Mouse (Mus musculus) thymus, postnatal 14 days (tissue): ENCODE results near the gene Zfp446.

Experiments
- DNase-seq: peaks from one replicate; pipeline ENCODE4 v3.0.0; 2021

The Zfp446 gene

DNA sequence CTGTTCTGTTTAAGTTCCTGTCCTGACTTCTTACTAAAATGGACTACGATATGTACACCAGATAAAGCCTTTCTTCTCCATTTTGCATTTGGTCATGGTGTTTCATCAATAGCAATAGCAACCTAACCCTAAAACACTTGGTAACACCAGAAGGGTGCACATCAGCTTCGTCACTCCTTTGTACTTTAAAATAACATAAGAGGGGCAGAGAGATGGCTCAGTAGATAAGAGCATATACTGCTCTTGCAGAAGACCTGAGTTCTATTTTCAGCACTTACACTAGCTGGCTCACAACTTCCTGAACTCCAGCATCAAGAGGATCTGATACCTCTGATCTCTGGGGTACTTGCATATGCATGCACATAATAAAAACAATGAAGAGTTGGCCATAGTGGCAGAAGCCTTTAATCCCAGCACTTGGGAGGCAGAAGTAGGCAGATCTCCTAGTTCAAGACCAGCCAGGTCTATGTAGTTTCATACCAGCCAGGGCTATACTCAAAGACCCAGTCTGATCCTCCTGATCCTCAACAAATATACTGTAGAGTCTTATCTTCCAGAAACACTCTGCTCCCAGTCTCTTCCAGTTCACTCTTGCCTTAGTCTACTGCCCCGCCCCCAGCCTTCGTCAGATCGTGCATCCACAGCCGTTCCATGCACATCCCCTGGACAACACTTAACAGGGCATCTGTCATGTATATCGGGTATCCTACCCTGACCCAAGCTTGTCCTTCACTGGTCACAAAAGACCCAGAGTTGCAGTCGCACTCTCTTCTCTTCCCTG, 10.0 kb downstream of the Zfp446 start:
- no peak for DNase-seq

DNA sequence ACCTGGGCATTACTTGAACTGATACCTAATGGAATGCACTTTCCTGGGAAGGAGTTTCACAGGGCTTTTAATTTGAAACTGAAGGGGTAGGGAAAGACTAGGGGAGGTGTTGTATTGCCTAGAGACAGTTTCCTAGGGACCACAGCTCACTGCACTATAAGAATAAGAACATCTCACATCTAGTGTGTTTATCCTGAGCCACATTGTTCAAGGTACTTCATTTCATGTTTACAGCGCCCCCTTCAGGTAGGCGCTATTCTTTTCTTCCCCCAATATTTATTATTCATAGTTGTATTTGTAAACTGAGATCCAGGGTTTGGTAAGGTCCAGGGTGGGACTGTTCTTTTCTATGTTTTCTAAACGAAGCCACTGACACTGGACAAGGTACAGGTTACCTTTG, 14.6 kb downstream of the Zfp446 start:
- DNase-seq = peak; percentile 71

DNA sequence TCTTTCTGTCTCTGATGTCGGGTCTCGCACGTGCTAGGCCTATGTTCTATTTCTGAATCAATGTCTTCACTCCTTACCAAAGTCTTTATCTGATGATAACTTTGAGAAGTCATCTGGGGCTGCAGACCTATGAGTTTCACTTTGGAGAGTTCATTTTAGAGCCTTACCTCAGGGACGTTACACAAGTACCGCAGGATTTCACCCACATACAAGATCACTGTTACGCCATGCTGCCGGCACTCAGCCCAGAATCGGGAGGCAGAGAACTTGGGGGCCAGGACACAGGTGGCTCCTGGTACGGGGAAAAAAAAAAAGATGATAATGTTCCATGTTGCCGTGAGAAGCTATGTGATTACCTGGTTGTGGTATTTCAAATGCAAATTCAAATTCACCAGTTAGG, 15.5 kb downstream of the Zfp446 start:
- DNase-seq = no peak

DNA sequence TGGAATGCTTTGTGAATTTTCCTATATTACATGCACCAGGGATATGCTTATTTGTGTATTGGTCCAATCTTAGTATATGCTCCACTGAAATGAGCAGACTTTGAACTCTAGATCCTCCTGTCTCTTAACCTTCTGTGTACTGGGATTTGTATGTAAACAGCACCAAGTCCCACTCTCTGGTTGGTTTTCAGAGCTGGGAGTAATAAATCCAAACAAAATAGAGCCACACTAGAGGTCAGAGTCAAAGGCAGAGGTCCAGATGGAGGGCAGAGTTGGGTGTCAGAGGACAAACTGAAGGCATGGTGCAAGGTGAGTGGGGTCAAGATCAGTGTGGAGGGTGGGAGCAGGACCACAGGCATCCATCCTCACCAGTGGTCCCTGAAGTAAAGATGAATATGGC, 18.2 kb downstream of the Zfp446 start:
- DNase-seq = no peak

DNA sequence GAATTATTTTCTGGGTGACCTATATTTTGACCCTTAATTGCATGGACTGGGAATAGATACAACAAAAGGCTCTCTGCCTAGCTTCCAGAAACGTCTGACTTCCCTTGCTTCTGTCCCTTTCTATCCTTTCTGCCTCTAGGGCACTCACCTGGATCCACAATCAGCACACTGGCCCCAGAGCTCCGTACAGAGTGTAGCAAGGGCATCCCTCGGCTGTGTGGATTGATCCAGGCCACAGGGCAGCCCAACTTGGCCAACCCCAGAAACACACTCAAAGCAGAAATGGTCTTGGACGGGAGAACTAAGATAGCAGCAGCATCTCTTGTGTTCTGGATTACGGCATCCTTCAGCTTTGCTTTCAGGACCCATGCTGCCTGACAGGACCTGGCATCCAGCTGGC, 19.6 kb downstream of the Zfp446 start:
- DNase-seq = no peak

DNA sequence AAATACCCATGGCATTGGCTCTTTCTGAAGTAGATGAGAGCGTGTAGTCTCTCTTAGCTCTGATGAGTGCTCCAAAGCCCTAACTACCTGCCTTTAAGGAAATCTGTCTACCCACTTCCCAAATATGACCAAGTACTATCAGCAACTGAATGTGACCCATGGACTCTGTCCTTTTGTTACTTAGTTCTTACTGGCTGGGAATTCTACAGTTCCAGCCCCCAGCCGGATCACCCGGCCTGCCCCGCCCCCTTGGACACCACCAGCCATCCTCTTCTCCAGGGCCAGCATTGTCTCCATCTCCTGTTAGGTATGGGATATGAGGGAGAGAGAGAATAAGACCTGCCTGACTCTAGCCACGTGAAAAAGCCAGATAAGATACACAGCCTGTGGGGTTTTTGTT, 20.4 kb downstream of the Zfp446 start, which contains the start of gene Slc27a5:
Gene Slc27a5 (minus strand): TSS at position 140 of the 400 bp plus-strand sequence.
- DNase-seq = no peak

DNA sequence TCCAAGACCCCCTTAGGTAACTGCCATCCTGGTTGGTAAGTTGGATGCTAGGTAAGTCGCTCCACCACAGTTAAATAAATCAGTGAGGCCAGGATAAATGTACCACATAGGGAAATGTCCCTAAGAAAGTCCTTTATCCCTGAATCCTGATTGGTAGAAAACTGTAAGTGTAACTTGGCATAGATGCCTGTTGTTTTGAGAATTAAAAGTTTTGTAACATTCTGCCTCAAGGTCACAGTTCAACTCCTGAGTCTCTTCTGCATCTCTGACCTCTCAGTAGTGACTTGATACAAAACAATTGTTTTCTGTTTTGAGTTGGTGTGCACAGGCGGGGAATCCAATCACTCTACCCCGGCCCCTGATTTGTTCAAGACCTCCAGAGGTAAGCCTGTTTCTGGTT, 21.2 kb downstream of the Zfp446 start, which contains the start of gene Trim28:
Gene Trim28 (plus strand): TSS at position 264 of the 400 bp plus-strand sequence.
- DNase-seq = no peak

DNA sequence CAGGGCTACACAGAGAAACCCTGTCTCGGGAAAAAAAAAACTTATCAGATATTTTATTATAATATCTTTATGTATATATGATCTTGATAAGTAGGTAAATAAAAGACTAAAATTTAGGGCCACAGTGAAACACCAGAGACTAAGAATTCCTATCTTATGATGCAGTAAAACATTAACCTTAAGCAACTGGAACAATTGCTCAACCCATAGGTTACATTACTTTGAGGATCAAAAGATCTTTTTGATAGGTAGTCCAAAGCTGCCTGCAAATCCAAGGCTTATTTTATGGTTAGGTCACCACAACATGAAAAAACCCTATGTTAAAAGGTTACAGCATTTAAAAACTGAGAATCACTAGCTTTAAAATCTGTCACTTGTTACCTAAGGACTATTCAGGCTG, 23.9 kb downstream of the Zfp446 start:
- DNase-seq = no peak

DNA sequence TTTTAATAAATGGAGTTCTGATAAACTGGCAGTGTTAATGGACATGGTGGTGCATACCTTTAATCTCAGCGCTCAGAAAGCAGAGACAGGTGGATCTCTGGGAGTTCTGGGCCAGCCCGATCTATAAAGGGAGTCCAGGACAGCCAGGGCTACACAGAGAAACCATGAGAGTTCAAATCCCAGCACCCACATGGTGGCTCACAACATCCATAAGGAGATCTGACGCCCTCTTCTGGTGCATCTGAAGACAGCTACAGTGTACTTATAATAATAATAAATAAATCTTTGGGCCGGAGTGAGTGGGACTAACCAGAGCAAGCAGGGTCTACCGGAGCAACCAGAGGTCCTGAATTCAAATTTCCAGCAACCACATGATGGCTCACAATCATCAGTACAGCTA, 25.7 kb downstream of the Zfp446 start:
- DNase-seq = no peak

DNA sequence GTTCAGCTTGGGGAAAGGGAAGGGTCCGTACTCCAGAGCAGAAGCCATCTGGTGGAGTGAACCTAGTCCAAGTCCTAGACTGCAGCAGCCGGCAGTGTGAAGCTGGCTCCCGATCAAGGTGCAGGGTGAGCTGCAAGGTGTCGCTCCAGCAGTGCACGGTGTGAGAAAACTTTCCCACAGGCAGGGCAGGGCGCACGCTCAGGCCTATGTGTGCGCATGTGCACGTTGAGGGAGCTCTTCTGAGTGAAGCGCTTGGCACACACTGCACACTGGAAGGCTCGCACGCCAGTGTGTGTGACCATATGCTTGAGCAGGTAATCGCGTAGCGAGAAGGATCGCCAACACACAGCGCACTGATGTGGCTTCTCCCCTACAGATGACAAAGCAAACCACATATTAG, 28.4 kb downstream of the Zfp446 start:
- DNase-seq = no peak

DNA sequence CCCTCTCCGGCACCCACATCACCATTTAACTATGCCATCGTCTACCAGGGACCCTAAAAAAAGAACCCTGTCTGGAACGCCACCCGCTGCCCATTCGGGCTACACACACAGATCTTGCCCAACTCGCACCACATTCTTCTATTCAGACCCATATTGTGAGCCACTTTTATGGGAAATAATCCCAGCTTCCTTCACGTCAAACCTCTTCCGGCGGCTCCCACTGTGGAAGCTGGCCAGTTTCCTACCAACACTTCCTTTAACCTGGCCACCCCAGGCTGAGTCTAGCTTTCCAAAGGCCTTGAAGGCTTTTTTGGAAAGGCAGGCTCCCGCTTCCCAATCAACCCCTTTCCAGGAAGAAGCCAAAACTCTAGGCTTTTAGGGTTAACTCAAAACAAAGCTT, 28.9 kb downstream of the Zfp446 start:
- DNase-seq = no peak

DNA sequence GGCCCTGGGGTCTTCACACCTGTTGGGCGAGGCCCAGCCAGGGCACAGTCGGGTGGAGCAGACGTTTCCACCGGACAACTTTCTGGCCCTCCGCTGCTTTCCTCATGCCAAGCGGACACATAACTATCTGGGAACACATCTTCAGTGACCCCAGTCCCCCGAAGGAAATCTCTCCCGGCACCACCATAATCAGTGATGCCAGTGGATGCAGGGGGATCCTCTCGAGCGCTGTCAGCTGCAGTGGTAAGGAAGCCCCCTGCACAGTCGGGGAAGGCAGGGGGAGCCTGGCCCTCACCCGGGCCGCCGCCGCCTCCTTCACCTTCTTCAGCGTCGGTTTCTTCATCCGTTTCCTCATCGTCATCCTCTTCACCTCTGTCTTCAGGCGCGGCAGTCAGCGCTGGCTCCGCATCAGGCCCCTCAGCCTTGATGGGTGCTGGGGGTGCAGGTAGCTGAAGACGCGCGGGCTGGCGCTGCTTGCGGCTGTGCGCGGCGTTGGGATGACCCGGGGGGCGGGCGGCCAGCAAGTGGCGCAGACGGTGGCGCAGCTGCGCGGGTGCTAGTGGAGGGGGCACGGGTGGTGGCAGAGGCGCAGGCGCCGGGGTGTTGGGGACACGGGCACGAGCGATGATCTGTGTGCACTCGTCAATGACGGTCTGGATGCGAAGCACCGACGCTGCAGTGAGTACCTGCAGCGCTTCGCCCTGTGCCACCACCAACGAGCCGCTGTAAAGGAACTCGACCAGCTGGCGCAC, 29.9 kb downstream of the Zfp446 start:
- no peak for DNase-seq

DNA sequence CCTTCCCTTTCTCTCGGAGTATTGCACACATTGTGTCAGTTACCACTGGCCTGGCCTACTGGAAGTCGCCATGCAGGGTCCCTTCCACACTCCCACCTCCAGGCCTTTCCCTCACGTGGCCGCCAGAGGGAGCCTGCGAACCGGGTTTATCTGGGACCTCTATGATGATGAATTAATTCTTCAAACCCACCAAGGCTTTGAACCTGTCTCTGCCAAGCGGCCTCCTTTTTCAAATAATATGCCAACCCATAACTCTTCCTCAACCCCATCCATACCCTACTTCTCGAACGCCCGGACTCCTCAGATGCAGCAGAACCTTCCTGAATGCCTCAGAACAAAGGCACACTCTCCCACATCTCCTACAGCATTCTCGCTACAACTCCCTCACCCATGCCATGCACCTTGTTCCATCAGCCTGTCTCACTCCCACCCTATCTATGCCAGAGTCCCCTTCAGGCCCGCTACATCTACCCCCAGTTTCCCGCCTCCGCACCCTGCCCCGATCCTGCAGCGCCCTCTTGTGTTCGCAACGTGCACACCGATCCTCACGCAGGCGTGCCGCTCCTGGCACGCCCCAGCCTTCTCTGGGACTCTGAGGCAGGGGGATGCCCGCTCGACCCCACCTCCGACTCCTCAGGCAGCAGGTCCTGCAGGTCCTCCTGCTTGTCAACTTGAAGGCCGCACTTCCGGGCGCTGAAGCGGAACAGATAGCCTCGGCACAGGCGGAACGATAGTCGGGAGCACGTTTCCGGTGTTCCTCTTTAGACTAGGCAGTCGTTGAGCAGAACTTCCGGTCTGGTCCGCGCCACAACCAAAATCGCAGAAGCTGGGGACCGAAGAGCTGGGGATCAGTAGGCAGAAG, 31.7 kb downstream of the Zfp446 start:
- DNase-seq = peak; percentile 92

DNA sequence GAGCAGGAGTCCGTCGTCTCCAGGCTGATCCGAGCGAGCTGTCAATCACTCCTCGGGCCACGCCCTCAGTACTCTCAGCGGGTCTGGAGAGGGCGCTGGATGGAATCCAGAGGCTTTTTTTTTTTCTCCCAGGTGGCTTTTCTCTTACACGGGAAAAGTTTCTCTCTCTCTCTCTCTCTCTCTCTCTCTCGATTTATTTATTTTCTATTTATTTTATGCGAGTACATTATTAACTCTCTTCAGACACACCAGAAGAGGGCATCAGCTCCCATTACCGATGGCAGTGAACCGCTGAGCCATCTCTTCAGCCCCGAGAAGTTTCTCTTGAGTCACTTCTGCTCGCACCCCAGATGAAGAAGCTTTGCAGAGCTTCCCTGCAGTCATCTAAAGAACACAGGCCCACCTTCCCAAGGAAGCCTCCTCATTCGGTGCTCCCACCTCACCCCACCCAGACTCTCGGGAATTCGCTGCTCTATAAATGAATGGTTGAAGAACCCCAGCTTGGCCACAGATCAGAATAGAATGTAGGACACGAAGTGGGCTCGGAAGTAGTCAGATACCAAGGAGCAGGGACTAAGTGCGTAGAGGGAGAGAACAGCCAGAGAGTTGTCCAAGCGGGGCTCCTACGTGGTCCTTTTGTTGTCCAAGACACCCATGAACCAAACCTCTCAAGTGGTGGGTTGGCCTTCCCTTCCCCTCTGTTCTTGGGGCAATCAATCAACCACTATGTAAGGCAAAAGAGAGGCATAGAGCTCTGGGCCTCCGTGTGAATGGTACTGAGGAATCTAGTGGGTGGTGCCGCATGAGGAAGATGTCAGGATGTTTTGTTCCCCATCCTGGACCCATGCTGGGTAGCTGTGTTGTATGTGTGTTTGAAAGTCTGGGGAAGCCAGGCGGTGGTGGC, 32.6 kb downstream of the Zfp446 start, which contains the start of gene Zbtb45:
Gene Zbtb45 (minus strand): TSS at position 30 of the 904 bp plus-strand sequence.
- DNase-seq = peak; percentile 27

DNA sequence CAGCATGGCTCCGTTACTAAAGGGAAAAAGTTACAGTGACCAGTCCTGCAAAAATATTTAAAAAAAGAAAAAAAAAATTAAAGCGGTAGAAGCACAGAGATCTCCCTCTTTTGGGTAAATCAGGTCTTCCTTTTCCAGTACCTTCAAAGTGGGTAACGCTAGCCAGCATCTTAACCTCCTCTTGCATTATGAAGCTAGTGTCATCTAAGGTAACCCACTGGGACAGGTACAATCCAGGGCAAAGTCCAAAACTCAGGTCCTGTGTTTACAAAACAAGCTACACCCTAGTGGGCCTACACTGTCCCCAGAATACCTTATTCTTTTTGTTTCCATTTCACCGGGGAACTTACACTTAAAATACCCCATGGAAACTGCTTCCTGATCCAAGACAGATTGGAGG, 36.0 kb downstream of the Zfp446 start:
- no peak for DNase-seq

DNA sequence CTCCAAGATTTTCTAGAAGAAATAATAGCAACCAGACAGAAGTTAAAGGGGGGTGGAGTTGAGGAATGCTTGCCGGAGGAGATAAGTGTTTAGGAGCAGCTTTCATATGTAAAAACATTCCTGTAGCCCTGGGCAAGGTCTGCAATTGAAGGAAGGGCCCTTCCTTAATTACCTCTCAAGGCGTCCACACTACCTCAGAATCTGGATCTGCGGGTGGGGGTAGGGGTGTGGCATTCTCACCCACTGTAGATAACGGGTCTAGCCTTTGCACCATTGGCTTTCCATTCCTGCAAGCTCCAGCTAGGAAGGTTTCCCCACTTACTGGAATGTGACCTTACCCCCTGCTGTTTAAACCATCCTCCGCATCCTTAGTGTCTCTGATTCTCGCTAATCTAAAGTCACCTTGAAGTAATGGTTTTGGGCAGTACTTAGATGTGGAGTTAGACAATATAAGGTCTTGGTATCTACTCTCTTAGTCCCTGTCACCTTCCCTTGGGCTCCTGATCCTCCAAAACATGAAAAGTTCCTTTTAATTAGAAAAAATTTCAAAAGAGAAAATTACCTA, 36.7 kb downstream of the Zfp446 start:
- DNase-seq = no peak

DNA sequence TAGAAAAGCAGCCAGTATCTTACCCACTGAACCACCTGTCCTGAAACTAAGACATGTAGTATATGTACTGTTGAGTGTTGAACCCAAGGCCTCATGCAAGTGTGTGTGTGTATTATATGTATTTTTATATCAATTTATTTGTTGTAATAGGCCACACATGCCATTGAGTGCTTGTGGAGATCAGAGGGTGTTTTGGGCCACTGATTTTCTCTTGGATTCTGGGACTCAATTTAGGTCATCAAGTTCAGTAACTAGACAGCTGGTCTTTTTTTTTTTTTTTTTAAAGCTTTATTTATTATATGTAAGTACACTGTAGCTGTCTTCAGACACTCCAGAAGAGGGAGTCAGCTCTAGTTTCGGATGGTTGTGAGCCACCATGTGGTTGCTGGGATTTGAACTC, 37.6 kb downstream of the Zfp446 start:
- no peak for DNase-seq

DNA sequence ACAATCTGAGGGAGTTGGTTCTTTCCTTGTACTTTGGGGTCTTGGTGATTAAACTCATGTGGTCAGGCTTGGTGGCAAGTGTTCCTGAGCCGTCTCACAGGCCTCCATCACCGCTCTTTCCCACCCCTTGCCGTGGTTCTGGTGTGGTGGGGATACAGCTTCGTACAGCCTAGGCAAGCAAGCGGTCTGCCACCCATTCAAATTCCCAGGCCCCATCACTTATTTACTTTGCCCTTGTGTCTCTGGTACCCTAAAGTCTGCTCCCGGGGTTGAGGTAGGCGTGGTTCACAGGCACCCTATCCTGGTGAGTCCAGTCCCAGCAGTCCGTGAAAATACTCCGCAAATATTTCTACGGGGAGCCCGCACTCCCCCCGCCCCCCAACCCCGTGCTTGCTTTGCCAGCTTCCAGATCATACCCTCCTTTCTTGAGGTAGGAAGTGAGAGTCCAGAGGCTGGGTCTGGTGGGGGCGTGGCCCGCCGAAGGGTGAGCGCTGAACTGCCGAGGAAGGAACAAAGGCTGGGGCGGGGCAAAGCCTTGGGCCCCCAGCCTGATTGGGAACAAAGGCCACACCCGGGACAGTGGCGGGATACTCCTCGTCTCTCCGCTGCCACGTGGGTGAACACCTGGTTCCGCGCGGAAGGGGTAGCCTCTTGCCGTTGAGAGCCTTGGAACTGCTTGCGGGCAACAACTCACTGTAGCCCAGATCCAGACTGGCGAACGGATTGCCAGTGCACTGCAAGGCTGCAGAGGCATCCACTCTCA, 45.3 kb downstream of the Zfp446 start:
- DNase-seq = peak; percentile 83

DNA sequence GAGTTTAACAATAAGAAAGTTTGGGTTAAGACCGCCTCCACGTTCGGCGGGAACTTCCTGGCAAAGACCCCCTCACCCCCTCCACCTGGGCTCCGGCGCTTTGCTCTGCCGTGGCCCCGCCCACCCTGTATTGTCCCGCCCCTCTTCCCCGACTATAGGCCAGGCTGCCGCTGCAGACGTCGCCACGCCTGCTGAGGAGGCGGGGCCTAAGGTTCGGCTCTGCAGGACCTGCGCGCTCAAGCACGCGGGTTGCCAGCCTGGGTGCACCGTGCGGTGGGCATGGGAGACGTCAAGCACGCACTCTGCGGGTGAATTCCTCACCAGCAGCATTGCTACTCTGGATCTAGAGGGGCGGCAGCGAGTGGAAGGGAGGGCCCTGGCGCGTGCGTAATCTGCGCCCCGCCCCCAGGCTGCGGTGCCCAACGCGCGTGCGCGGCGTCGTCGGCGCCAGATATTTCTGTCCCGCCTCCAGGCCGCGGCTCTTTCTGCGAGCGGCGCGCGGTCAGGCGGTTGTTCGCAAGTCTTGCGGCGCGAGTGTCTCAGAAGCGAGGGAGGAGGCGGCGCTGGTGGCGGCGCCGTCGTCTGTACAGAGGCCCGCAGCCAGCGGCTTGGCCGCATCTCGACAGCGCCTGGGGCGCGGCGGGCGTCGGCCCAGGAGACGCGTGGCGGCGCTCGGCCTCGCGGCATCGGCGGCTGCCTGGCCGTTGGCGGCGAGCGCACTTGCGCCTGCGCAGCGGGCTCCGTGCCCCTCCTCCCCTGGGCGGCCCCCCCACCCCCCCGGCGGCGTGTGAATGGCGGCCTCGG, 46.5 kb downstream of the Zfp446 start:
- DNase-seq = peak; percentile 95

DNA sequence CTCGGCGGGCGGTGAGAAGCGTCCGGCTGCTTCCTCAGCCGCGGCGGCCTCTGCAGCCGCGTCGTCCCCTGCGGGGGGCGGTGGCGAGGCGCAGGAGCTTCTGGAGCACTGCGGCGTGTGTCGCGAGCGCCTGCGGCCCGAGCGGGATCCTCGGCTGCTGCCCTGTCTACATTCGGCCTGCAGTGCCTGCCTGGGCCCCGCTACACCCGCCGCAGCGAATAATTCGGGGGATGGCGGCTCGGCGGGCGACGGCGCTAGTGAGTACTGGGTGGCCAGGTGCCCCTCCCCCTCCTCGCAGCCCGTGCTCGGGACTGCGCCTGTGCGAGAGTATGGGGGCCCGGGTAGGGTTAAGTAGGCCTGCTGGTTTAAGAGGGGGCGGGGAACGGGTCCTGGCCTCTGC, 47.2 kb downstream of the Zfp446 start:
- peak; percentile 89 for DNase-seq
